24 mouse cellular contexts compared by ENCODE assay signal in genomic region chr8:78099091-78099490, GRCm38 (mm10).
DNase-seq lines count a peak whose midpoint lies in the region; ATAC-seq and TF ChIP-seq lines count a peak whose summit lies in the region.
"Had no signal": no experiment of that assay in that cellular context is flagged by ENCODE, and none has a peak within 500 bp of the region (broad histone marks: within the 10 kb centered on the region; RNA-seq: fewer than 3 reads in every experiment).

No protein-coding gene starts in this region.

- WGBS in limb, embryonic 14.5 days = 57% methylated on average over 3 of the region's 3 CpGs
- WGBS in limb, embryonic 10.5 days = 87% methylated on average over 3 of the region's 3 CpGs

- H3K4me2 ChIP-seq in limb, embryonic 14.5 days (replicated peaks; ENCODE audit: low read depth, low read length, severe bottlenecking) = no peak overlapping the region
- H3K4me2 ChIP-seq: embryonic facial prominence, embryonic 13.5 days; forebrain, embryonic 12.5 days; hindbrain, embryonic 15.5 days; intestine, embryonic 15.5 days; limb, embryonic 13.5 days; midbrain, embryonic 11.5 days; stomach, embryonic 15.5 days had no signal

- TF ChIP-seq POLR2A in limb, embryonic 14.5 days (IDR thresholded peaks at IDR 0.05; ENCODE audit: borderline replicate concordance, extremely low read depth, insufficient read depth, insufficient read length) = no peak

- H3K9me3 ChIP-seq in limb, embryonic 14.5 days (ENCODE audit: control insufficient read depth, low read length) = no peaks in the 10 kb centered on the region
- H3K9me3 ChIP-seq in limb, embryonic 10.5 days (replicated peaks) = no peaks in the 10 kb centered on the region
- H3K9me3 ChIP-seq: embryonic facial prominence, embryonic 13.5 days; forebrain, embryonic 12.5 days; heart, embryonic 10.5 days; hindbrain, embryonic 15.5 days; intestine, embryonic 15.5 days; limb, embryonic 13.5 days; stomach, embryonic 15.5 days had no signal

- peak; percentile 8 for DNase-seq in limb, embryonic 14.5 days (ENCODE audit: low spot score)
- DNase-seq in limb, embryonic 10.5 days (ENCODE audit: low spot score) = no peak
- peak; percentile 20 for DNase-seq in brain, adult 2 months (ENCODE audit: low read depth, low spot score)
- peak; percentile 68 for DNase-seq in lung, postnatal 25 days (ENCODE audit: low spot score)
- no peak for DNase-seq in kidney, postnatal 25 days
- no peak for DNase-seq in frontal cortex, postnatal 10 days (ENCODE audit: low spot score in 2 of 2)
- DNase-seq: cerebellum, adult 18-20 months; cerebellum, postnatal 14 days; gastrocnemius, adult 2 months; heart, postnatal 4 days; kidney, adult 9 months; kidney, postnatal 14 days; thymus, adult 2 months had no signal

- H3K27me3 ChIP-seq in limb, embryonic 14.5 days (ENCODE audit: control insufficient read depth, insufficient read depth, low read length) = no peaks in the 10 kb centered on the region
- peaks cover 13% of the 10 kb centered on the region; the same call in 1 of the 2 replicates for H3K27me3 ChIP-seq in limb, embryonic 10.5 days (ENCODE audit: low read depth, poor library complexity, severe bottlenecking)
- H3K27me3 ChIP-seq: embryonic facial prominence, embryonic 13.5 days; forebrain, embryonic 12.5 days; hindbrain, embryonic 15.5 days; intestine, embryonic 15.5 days; stomach, embryonic 15.5 days had no signal

- H3K27ac ChIP-seq in limb, embryonic 14.5 days (replicated peaks; ENCODE audit: low read depth, low read length) = no peak overlapping the region
- no peak overlapping the region for H3K27ac ChIP-seq in limb, embryonic 10.5 days
- H3K27ac ChIP-seq: embryonic facial prominence, embryonic 13.5 days; forebrain, embryonic 12.5 days; gastrocnemius, adult 2 months; heart, embryonic 10.5 days; intestine, embryonic 15.5 days; limb, embryonic 13.5 days; liver, embryonic 14.5 days; stomach, embryonic 15.5 days had no signal

- ATAC-seq in limb, embryonic 14.5 days (ENCODE audit: low FRiP score, low read depth) = no peak
- no peak for ATAC-seq in CD4-positive, CD25-positive, alpha-beta regulatory T cell, adult 4 months
- ATAC-seq: intestine, embryonic 15.5 days had no signal

- H3K4me1 ChIP-seq in limb, embryonic 14.5 days (ENCODE audit: control insufficient read depth, insufficient read depth, low read length) = no peaks in the 10 kb centered on the region
- peaks cover 10% of the 10 kb centered on the region for H3K4me1 ChIP-seq in limb, embryonic 10.5 days
- H3K4me1 ChIP-seq: embryonic facial prominence, embryonic 13.5 days; heart, embryonic 10.5 days; hindbrain, embryonic 15.5 days; intestine, embryonic 15.5 days; stomach, embryonic 15.5 days had no signal

- no peaks in the 10 kb centered on the region for H3K36me3 ChIP-seq in limb, embryonic 14.5 days (ENCODE audit: control insufficient read depth, insufficient read depth, low read length)
- H3K36me3 ChIP-seq in limb, embryonic 10.5 days = no peaks in the 10 kb centered on the region
- H3K36me3 ChIP-seq: embryonic facial prominence, embryonic 13.5 days; forebrain, embryonic 12.5 days; heart, embryonic 10.5 days; hindbrain, embryonic 15.5 days; intestine, embryonic 15.5 days; limb, embryonic 13.5 days; stomach, embryonic 15.5 days had no signal

- H3K9ac ChIP-seq in limb, embryonic 14.5 days (ENCODE audit: low read depth, low read length, severe bottlenecking) = no peak overlapping the region
- H3K9ac ChIP-seq: embryonic facial prominence, embryonic 13.5 days; forebrain, embryonic 12.5 days; hindbrain, embryonic 15.5 days; intestine, embryonic 15.5 days; limb, embryonic 13.5 days; liver, embryonic 14.5 days; stomach, embryonic 15.5 days had no signal

- no peak overlapping the region for H3K4me3 ChIP-seq in limb, embryonic 14.5 days (replicated peaks; ENCODE audit: low read length)
- H3K4me3 ChIP-seq in limb, embryonic 10.5 days = no peak overlapping the region
- H3K4me3 ChIP-seq: embryonic facial prominence, embryonic 13.5 days; erythroblast, embryonic 14.5 days; forebrain, embryonic 12.5 days; gastrocnemius, adult 2 months; heart, embryonic 10.5 days; hindbrain, embryonic 15.5 days; intestine, embryonic 15.5 days; limb, embryonic 13.5 days; stomach, embryonic 15.5 days had no signal

Comparison
In these comparisons a context has a peak if more than half of its experiments do, and no peak if none do; other contexts are left out.
1. DNase-seq: peak in limb, embryonic 14.5 days (single experiment), brain, adult 2 months (single experiment) and lung, postnatal 25 days (single experiment); none in limb, embryonic 10.5 days (single experiment), kidney, postnatal 25 days (0 of 2) and frontal cortex, postnatal 10 days (0 of 2).